Mouse (Mus musculus): ENCODE measurements at regions not wholly inside any gene's neighbourhood (a gene's known extent, or its start where the extent isn't known, plus 50 kb on each side); places are given as distances from the start of the nearest gene placed in this dataset.

- no peak for DNase-seq (ENCODE audit: low spot score)
These were observed 502.4 kb downstream of the Trim52 start for GRCm38 (mm10) chr14:106608341-106608927.

Measured in layer of hippocampus, adult 11-12 months (tissue).